Mouse (Mus musculus) intestine, postnatal 0 days (tissue): ENCODE data around the gene Ppp1r1b. TPM values are rescaled to one million over a fixed set of nuclear protein-coding genes. Genes with fewer than 3 reads are reported as not detected.

Experiments used
- ATAC-seq: fragments of 200-750 bp; cut with Nextera tagmentation; 2 replicates; pipeline ENCODE4 v1.8.0; 2017; ENCODE audit warnings: mild to moderate bottlenecking, moderate TSS enrichment, moderate library complexity
- H3K27ac ChIP-seq: fragments of 300-500 bp; sonication (generic); 2 replicates; pipeline ENCODE4 v1.5.1; 2014; ENCODE audit warnings: mild to moderate bottlenecking, low read depth, low read length, moderate library complexity
- H3K27me3 ChIP-seq: fragments of 300-500 bp; sonication (generic); replicated peaks from 2 replicates; pipeline ENCODE4 v1.6.1; 2014; ENCODE audit warnings: low read length, mixed read lengths; ENCODE audit not compliant: control insufficient read depth, insufficient read depth
- H3K36me3 ChIP-seq: fragments of 300-500 bp; sonication (generic); 2 replicates; pipeline ENCODE4 v1.6.1; 2014; ENCODE audit warnings: mild to moderate bottlenecking, moderate library complexity; ENCODE audit not compliant: control insufficient read depth, insufficient read depth
- H3K4me1 ChIP-seq: fragments of 300-500 bp; sonication (generic); replicated peaks from 2 replicates; pipeline ENCODE4 v1.6.1; 2014; ENCODE audit warnings: antibody characterized with exemption, low read length, mixed read lengths; ENCODE audit not compliant: control insufficient read depth, insufficient read depth
- H3K4me2 ChIP-seq: fragments of 300-500 bp; sonication (generic); replicated peaks from 2 replicates; pipeline ENCODE4 v1.6.1; 2014; ENCODE audit warnings: low read depth, mild to moderate bottlenecking, moderate library complexity
- H3K4me3 ChIP-seq: fragments of 300-500 bp; sonication (generic); 2 replicates; pipeline ENCODE4 v1.5.1; 2014; ENCODE audit warnings: low read depth, low read length
- H3K9ac ChIP-seq: fragments of 300-500 bp; sonication (generic); 2 replicates; pipeline ENCODE4 v1.6.1; 2014; ENCODE audit warnings: mild to moderate bottlenecking, low read depth, low read length
- H3K9me3 ChIP-seq: fragments of 300-500 bp; sonication (generic); 2 replicates; pipeline ENCODE4 v1.6.1; 2016; ENCODE audit warnings: mixed run types; ENCODE audit not compliant: control insufficient read depth
- CTCF ChIP-seq: sonication (generic); IDR thresholded peaks from 2 replicates; pipeline ENCODE4 v1.5.1; 2016; ENCODE audit warnings: low read depth, mild to moderate bottlenecking, control low read depth, antibody characterized with exemption, moderate library complexity
- WGBS: fragments of 180-500 bp; shearing (Covaris S2); extraction: QIAGEN DNeasy Blood & Tissue Kit; methylation state at CpG from one replicate; pipeline ENCODE4 v1.1.7; 2014; 5-methylcytosine and 5-hydroxymethylcytosine counted together
- polyA plus RNA-seq: library from polyadenylated mRNA; unstranded; fragments of >200 nt; fragmentation: Nextera tagmentation; extraction: Ambion mirVana; gene quantifications from 2 replicates; pipeline ENCODE4 v1.2.1, GENCODE M21; 2015

The Ppp1r1b gene
- polyA plus RNA-seq, 1 experiment from 2014 or later, result 99.5 TPM

DNA sequence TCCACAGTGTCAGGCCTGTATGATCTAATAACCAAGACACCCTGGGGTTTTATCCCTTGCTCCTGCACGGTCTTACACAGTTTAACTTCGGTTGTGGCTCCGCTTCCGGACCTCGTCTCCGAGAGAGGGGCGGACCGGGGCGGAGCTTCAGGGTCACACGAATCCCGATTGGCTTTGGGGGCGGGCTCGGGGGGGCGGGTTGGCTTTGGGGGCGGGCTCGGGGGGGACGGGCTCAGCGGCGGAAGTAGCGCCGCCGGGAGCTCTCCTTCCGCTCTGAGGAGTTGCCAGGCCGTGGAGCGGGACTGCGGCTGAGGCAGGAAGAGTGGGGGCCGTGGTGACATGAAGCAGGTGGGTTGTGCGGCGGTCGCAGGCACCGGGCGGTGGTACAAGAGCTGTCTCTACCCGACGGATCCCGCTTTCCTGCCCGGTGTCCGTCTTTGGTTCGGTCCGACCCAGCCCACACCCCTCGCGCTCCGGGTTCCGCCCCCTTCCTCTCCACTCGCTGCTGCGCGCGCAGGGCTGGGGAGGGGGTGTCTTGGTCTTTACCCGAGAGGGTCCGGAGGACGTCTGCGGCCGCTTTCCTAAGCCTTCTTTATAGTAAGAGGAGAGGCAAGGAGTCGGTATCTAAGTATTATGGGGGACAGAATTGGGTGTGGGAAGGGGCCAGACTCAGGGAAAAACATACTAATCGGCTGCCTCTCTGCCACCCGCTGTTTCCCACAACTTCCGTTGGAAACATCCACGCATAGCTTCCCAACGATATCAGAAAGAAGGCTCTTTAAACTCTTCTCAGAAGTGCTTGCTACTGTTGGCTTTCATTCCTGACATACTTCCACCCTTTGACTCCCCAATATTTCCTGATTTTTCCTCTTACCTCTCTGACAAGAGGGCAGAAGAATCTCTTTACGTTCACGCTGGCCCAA, 10.2 kb downstream of the Ppp1r1b start, which contains the start of gene Stard3:
Stard3 (plus strand) TSS at position 208 of the 923 bp plus-strand sequence.
- Histone ChIP-seq H3K4me3 (peak within 1 kb of the TSS; percentile 71), H3K27ac (peak within 1 kb of the TSS; percentile 92), H3K4me1 (peaks cover 8% of the 10 kb centered on the region; the same call in 1 of the 2 replicates), H3K4me2 (peak within 1 kb of the TSS; percentile 81), H3K27me3 (no peaks in the 10 kb centered on the region), H3K36me3 (no peaks in the 10 kb centered on the region), H3K9ac (peak within 1 kb of the TSS; percentile 79), H3K9me3 (no peaks in the 10 kb centered on the region)
- no peak for TF ChIP-seq CTCF
- ATAC-seq, result peak; percentile 74
- WGBS, result under 1% methylated on average over 56 of the region's 60 CpGs

DNA sequence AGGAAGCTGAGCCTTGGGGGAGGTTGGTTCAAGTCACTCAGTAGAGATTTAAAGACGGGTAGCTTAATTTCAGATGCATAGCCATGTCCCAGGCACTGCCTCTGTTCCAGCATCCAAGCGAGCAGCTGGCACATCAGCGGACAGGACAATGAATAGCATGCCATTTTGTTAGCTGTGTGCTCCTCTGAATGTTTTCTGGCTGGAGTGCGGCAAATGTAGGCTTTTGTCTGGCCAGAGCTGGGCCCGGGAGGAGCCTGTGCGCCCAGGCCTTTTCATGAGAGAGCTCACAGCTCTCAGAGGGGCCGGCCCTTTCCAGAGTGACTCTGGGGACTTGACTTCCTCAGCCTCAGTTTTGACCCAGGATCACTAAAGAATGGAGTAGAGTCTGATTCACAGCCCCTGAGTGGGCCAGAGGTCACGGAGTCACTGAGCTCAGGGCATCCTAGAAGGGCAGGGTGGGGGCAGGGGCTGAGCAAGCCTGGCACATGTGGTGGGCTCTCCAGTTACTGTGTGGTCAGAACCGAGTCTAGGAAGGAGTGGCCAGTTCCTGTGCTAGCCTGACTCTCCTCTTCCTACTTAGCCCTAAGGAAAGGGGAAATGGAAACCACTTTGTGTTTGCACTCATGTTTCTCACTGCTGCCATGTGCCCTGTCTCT, 12.8 kb downstream of the Ppp1r1b start:
- Histone ChIP-seq H3K9ac (no peak overlapping the region), H3K27me3 (no peaks in the 10 kb centered on the region), H3K4me2 (peak overlapping the region; percentile 17; the same call in 1 of the 2 replicates), H3K27ac (0 out of 2 replicates have a peak overlapping the region, but pooled peaks have one; percentile 15), H3K4me3 (no peak overlapping the region), H3K36me3 (no peaks in the 10 kb centered on the region; the same call in 1 of the 2 replicates), H3K9me3 (no peaks in the 10 kb centered on the region), H3K4me1 (peaks cover 8% of the 10 kb centered on the region; the same call in 1 of the 2 replicates)
- no peak for TF ChIP-seq CTCF
- WGBS, result 76% methylated on average over 9 of the region's 9 CpGs
- ATAC-seq, result no peak

DNA sequence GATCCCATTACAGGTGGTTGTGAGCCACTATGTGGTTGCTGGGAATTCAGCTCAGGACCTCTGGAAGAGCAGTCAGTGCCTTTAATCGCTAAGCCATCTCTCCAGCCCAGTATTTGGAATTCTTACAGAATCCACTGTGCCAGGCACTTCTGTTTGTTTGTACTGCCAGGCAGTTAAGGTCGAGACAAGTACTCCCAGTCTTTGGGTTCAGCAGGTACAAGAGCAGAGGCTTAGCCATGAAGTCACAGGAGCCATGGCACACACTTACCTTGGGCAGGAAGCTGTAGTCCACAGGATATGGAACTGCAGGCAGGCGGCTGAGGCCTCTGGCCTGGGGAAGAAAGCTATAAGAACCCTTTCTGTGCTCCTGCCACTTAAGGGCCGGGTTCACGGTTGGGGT, 15.6 kb downstream of the Ppp1r1b start:
- Histone ChIP-seq H3K4me1 (0 out of 2 replicates have a peak, but pooled peaks cover 3% of the 10 kb centered on the region), H3K9me3 (no peaks in the 10 kb centered on the region), H3K27ac (no peak overlapping the region), H3K4me3 (no peak overlapping the region), H3K36me3 (no peaks in the 10 kb centered on the region; the same call in 1 of the 2 replicates), H3K4me2 (no peak overlapping the region), H3K9ac (no peak overlapping the region), H3K27me3 (no peaks in the 10 kb centered on the region)
- TF ChIP-seq CTCF, result no peak
- no peak for ATAC-seq
- 49% methylated on average over 5 of the region's 5 CpGs for WGBS

DNA sequence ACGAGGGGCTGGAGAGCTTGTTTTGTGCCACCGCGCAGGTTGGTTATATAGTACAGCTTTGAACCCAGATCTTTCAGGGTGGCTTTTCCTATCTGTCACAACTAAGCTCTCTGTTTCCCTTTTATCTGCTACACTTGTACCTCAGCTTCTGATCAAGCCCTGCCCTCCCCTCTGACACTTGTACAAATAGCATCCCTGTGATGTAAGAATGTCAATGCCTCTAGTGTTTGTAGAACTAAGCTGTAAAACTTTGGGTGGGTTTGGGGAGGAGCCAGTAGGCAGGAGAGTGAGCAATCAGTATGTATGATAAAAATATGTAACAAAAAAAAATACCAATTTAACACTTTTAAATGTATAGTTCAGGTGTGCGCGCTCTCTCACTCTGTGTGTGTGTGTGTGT, 16.2 kb downstream of the Ppp1r1b start:
- no peak overlapping the region for H3K9ac ChIP-seq
- H3K36me3 ChIP-seq, result no peaks in the 10 kb centered on the region; the same call in 1 of the 2 replicates
- TF ChIP-seq CTCF, result no peak
- no peak overlapping the region for H3K27ac ChIP-seq
- H3K4me3 ChIP-seq, result no peak overlapping the region
- WGBS, result 56% methylated on average over 5 of the region's 5 CpGs
- ATAC-seq, result no peak
- H3K27me3 ChIP-seq, result no peaks in the 10 kb centered on the region
- 0 out of 2 replicates have a peak, but pooled peaks cover 3% of the 10 kb centered on the region for H3K4me1 ChIP-seq
- no peak overlapping the region for H3K4me2 ChIP-seq
- no peaks in the 10 kb centered on the region for H3K9me3 ChIP-seq

DNA sequence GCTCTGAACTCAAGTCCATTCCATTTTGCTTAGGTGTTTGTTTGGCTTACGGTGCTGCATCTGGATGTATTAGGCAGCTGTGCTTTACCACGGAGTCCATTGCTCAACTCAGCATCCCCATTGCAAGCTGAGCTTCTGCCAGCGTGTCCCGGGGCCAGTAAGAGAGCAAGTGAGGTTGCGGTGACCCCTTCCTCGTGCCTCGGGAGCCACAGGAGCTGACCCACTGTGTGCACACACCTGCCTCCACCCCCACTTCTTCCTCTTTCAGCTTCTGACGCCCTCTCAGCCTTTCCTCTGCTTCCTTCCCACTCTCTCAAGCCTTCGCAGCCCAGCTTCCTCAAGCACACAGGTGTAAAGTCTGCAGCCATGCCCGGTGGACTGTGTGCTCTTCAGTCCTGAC, 18.1 kb downstream of the Ppp1r1b start:
- no peak overlapping the region for H3K9ac ChIP-seq
- no peak overlapping the region for H3K4me3 ChIP-seq
- H3K4me2 ChIP-seq, result no peak overlapping the region
- no peaks in the 10 kb centered on the region for H3K9me3 ChIP-seq
- H3K27ac ChIP-seq, result no peak overlapping the region
- H3K36me3 ChIP-seq, result no peaks in the 10 kb centered on the region; the same call in 1 of the 2 replicates
- TF ChIP-seq CTCF, result no peak
- no peak for ATAC-seq
- no peaks in the 10 kb centered on the region for H3K4me1 ChIP-seq
- 82% methylated on average over 10 of the region's 10 CpGs for WGBS
- H3K27me3 ChIP-seq, result no peaks in the 10 kb centered on the region
